ENCODE assay signal across 14 mouse cellular contexts in the genomic region with DNA sequence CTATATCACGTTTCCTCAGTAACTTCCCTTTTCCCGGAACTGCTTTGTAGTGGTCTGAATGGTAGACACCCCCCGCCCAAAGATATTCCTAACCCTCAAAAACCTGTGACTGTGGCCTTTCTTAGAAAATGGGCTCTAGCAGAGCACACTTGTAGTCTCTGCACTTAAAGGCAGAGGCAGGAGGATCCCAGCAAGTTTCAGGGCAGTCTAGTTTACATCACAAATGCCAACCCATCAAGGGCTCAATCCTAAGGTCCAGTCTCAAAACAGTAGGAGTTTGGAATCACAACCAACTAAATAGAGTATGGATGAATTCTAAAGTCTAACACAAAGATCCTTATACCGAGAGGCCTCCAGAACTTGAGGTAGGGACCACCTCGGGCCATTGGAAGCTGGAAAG. TPM values are rescaled to one million over a fixed set of nuclear protein-coding genes. Genes with fewer than 3 reads are reported as not detected.
"Had no signal": no experiment of that assay in that cellular context is flagged by ENCODE, and none has a peak within 500 bp of the region (broad histone marks: within the 10 kb centered on the region; RNA-seq: fewer than 3 reads in every experiment).

No protein-coding gene starts in this region.

- H3K4me3 ChIP-seq: megakaryocyte, embryonic 14.5 days; midbrain, embryonic 13.5 days; midbrain, embryonic 15.5 days; neural tube, embryonic 12.5 days had no signal

- H3K9me3 ChIP-seq: midbrain, embryonic 13.5 days; midbrain, embryonic 15.5 days; neural tube, embryonic 12.5 days had no signal

- H3K36me3 ChIP-seq: midbrain, embryonic 13.5 days; midbrain, embryonic 15.5 days; neural tube, embryonic 12.5 days had no signal

- DNase-seq: lung, adult 18-20 months; lung, embryonic 14.5 days; lung, postnatal 10 days; right cerebral cortex, postnatal 25 days; right cerebral cortex, postnatal 4 days; spleen, adult 18-20 months; thymus, adult 18-20 months; thymus, postnatal 14 days; thymus, postnatal 36 days had no signal

RNA-seq across cellular contexts. Expression of a gene that starts 49.6 kb away (rescaled TPM):
- total RNA-seq: megakaryocyte progenitor cell, adult 5-6 weeks had no signal
